25 mouse cellular contexts compared by ENCODE assay signal in the genomic region with DNA sequence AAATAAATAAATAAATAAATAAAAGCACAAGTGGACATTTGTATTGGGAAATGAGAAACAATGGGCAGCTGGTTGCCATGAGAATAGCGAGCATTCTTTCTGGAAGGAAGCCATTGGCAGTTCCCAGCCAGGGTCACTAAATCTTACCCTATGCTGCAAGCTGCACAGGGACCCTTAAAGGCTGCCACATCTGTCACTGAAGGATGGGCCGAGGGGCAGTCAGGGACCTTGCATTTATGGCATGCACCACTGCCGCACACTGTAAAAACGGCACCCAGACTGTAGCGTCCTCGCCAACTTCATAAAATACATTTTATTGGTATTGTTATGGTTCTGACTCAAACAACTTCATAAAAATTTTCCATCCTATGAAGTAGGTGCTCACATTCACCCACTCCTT. TPM values are rescaled to one million over a fixed set of nuclear protein-coding genes. Genes with fewer than 3 reads are reported as not detected.
"Had no signal": no experiment of that assay in that cellular context is flagged by ENCODE, and none has a peak within 500 bp of the region (broad histone marks: within the 10 kb centered on the region; RNA-seq: fewer than 3 reads in every experiment).

No protein-coding gene starts in this region.

- H3K36me3 ChIP-seq: embryonic facial prominence, embryonic 10.5 days; embryonic facial prominence, embryonic 12.5 days; embryonic facial prominence, embryonic 13.5 days; embryonic facial prominence, embryonic 15.5 days; forebrain, embryonic 10.5 days; forebrain, embryonic 12.5 days; forebrain, embryonic 15.5 days had no signal

- H3K4me2 ChIP-seq: embryonic facial prominence, embryonic 12.5 days; embryonic facial prominence, embryonic 13.5 days; embryonic facial prominence, embryonic 15.5 days; forebrain, embryonic 12.5 days; forebrain, embryonic 13.5 days; forebrain, embryonic 15.5 days had no signal

- H3K4me3 ChIP-seq: embryonic facial prominence, embryonic 10.5 days; embryonic facial prominence, embryonic 12.5 days; embryonic facial prominence, embryonic 13.5 days; embryonic facial prominence, embryonic 15.5 days; erythroblast, embryonic 14.5 days; forebrain, embryonic 10.5 days; forebrain, embryonic 12.5 days; forebrain, embryonic 13.5 days; forebrain, embryonic 15.5 days; gastrocnemius, adult 2 months; heart, adult 2 months had no signal

- ATAC-seq: forebrain, embryonic 13.5 days; forebrain, embryonic 14.5 days; forebrain, embryonic 15.5 days; forebrain, embryonic 16.5 days; forebrain, postnatal 0 days had no signal

- H3K9me3 ChIP-seq: embryonic facial prominence, embryonic 12.5 days; embryonic facial prominence, embryonic 13.5 days; embryonic facial prominence, embryonic 15.5 days; forebrain, embryonic 15.5 days had no signal

- H3K4me1 ChIP-seq: embryonic facial prominence, embryonic 12.5 days; embryonic facial prominence, embryonic 13.5 days; embryonic facial prominence, embryonic 15.5 days; forebrain, embryonic 15.5 days had no signal

- H3K27ac ChIP-seq: embryonic facial prominence, embryonic 10.5 days; embryonic facial prominence, embryonic 12.5 days; embryonic facial prominence, embryonic 13.5 days; embryonic facial prominence, embryonic 15.5 days; forebrain, embryonic 10.5 days; forebrain, embryonic 12.5 days; forebrain, embryonic 13.5 days; forebrain, embryonic 15.5 days; gastrocnemius, adult 2 months; heart, adult 2 months had no signal

- H3K9ac ChIP-seq: embryonic facial prominence, embryonic 12.5 days; embryonic facial prominence, embryonic 13.5 days; embryonic facial prominence, embryonic 15.5 days; forebrain, embryonic 12.5 days; forebrain, embryonic 13.5 days; forebrain, embryonic 15.5 days; forebrain, postnatal 0 days had no signal

- DNase-seq: cerebellum, adult 8-10 months; cerebellum, adult 9-10 months; cerebellum, adult 9-11 months; cerebellum, postnatal 14 days; embryo, embryonic 11 days; forebrain, postnatal 0 days; gastrocnemius, adult 2 months; gastrocnemius, postnatal 10 days; gastrocnemius, postnatal 14 days; gastrocnemius, postnatal 25 days; gastrocnemius, postnatal 36 days; heart, adult 11 months; heart, adult 18-20 months; heart, adult 2 months had no signal

- H3K27me3 ChIP-seq: embryonic facial prominence, embryonic 12.5 days; embryonic facial prominence, embryonic 13.5 days; embryonic facial prominence, embryonic 15.5 days; forebrain, embryonic 12.5 days; forebrain, embryonic 13.5 days; forebrain, embryonic 15.5 days had no signal

RNA-seq across cellular contexts. Expression of a gene that starts 39.1 kb away (rescaled TPM):
- polyA plus RNA-seq: erythroblast, embryonic 14.5 days had no signal
